Mouse (Mus musculus): ENCODE results near the gene Flt3l.
"Not testable (repeated sequence)": the region's sequence is repeated elsewhere in the genome, so short reads cannot be mapped to it uniquely, and the experiment has no call there.

Gene Flt3l

DNA sequence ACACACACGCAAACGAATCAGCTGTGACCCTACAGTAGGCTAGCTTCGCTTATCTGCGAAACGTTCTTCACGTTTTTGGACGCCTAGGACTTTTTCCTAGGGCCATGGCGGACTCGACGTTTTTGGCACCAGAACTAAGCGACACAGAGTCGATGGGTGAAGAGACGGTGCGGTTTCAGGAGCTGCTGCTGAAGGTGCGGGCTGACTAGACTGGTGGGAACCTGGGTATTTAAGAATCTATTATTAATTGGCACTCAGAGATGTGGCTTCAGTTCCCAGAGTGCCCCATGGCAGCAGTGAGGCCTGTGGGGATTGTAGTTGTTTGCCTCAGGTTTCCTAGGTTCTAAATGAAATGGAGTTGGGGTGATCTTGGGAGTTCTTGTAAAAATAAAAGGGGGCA, 20.0 kb upstream of the Flt3l start:
- no peaks in the 10 kb centered on the region for H3K27me3 ChIP-seq (ENCODE audit: control insufficient read depth, insufficient read depth, low read length, poor library complexity, severe bottlenecking)
- no peaks in the 10 kb centered on the region; the same call in 1 of the 2 replicates for H3K36me3 ChIP-seq (ENCODE audit: control insufficient read depth, insufficient read depth, low read length, poor library complexity, severe bottlenecking)
- no peak for DNase-seq (ENCODE audit: low read depth, low spot score)

DNA sequence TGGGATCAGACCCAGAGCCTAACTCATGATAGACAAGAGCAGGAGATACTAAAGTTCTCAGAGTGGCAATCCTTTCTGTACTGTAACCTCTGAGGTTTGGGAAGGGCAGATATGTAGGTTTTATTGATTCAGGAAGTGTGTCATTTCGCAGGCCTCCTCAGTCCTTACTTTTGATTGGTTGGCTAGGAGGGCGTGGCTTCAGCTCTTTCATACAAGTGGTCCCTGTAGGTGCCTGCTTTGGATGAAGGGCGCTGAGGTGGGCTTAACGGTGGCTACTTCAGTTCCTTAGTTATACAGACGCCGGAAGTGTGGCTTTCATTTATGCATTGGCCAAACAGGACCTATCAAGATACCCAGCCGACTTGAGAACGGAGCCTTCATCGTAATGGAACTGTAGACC, 19.4 kb upstream of the Flt3l start:
- no peak for DNase-seq (ENCODE audit: low read depth, low spot score)
- H3K27me3 ChIP-seq (ENCODE audit: control insufficient read depth, insufficient read depth, low read length, poor library complexity, severe bottlenecking): no peaks in the 10 kb centered on the region

DNA sequence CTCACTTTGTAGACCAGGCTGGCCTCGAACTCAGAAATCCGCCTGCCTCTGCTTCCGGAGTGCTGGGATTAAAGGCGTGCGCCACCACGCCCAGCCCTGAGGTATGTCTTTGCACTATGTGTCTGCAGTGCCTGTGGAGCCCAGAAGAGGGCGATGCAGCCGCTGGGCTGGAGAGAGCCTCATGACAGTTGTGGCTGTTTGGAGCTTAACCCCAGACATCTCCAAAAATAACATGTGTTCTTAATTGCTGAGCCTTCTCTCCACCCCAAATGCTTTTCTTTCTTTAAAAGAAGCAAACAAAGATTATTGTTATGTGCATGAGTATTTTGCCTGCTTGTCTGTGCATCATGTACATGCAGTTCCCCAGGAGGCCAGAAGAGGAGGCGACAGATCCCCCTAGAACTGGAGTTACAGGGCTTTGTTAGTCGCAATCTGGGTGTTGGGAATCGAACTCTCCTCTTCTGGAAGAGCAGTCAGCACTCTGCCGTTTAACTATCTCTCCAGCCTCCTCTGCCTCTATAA, 18.8 kb upstream of the Flt3l start:
- Histone ChIP-seq H3K27me3 (ENCODE audit: control insufficient read depth, insufficient read depth, low read length, poor library complexity, severe bottlenecking) (no peaks in the 10 kb centered on the region), H3K36me3 (ENCODE audit: control insufficient read depth, insufficient read depth, low read length, poor library complexity, severe bottlenecking) (no peaks in the 10 kb centered on the region; the same call in 1 of the 2 replicates)
- peak; percentile 64 for DNase-seq (ENCODE audit: low read depth, low spot score)

More for the DNA sequence above, 19.4 kb upstream of the Flt3l start:
- H3K36me3 ChIP-seq (ENCODE audit: control insufficient read depth, insufficient read depth, low read length, poor library complexity, severe bottlenecking): no peaks in the 10 kb centered on the region; the same call in 1 of the 2 replicates

DNA sequence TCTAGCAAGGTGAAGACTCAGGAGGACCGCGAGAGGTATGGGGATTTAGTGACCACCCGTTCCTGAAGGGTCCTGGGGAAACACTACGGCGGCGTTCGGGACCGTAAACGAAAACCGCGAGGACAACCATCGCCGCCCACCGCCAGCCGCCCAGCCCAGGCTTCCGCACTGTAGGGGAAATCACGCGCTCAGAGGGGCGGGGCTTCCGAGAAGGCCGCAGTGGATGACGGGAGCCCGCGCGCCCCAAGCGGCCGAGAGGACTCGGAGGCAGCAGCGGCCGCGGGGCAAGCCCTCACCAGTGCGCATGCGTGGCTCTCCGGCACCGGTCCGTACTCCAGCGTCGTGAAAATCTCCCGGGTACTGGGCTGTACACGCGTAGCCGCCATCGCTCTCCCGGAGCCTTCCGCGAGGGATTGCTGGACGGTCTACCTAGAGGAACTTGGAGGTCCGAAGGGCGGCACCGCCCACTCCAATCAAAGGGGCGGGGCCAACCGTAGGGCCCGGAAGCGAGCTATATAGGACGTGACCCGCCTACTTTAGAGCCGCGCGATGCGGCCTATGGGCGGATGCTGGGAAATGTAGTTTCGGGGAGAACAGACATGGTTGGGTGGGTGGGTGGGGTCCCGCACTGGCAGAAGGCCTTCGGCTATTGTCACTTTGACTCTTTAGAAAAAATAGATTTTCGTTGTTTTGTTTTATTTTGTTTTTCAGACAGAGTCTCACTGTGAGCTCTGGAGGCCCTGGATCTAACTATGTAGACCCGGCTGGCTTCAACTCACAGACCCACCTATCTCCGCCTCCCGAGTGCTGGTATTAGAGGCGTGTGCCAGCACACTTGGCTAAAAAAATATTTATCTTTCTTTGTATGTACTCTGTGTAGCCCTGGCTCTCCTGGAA, 18.1 kb upstream of the Flt3l start, which contains the start of the genes Pih1d1 and Aldh16a1:
Pih1d1 (plus strand) TSS at position 208 of the 897 bp plus-strand sequence.
Aldh16a1 (minus strand) TSS at position 489 of the 897 bp plus-strand sequence.
- Histone ChIP-seq H3K27me3 (ENCODE audit: control insufficient read depth, insufficient read depth, low read length, poor library complexity, severe bottlenecking) (no peaks in the 10 kb centered on the region), H3K36me3 (ENCODE audit: control insufficient read depth, insufficient read depth, low read length, poor library complexity, severe bottlenecking) (no peaks in the 10 kb centered on the region; the same call in 1 of the 2 replicates)
- peak; percentile 98 for DNase-seq (ENCODE audit: low read depth, low spot score)

DNA sequence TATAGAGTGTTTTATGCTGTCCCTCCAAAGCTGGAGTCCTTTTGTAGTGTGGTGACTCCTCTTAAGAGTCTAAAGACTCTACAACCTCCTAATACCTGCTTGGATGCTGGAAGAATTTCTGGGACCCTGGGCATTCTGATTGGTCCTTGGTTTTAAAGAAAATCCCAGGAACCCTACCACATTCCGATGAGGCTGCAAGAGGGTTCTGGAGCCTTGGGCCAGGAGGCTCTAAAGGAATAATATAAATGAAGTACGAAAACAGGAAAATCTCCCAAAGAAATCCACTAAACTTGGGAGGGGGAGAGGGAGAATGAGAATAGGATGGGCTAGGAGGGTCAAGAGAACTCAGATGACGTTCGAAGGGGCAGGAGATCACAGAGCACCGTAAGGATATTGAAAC, 17.4 kb upstream of the Flt3l start:
- Histone ChIP-seq H3K27me3 (ENCODE audit: control insufficient read depth, insufficient read depth, low read length, poor library complexity, severe bottlenecking) (no peaks in the 10 kb centered on the region), H3K36me3 (ENCODE audit: control insufficient read depth, insufficient read depth, low read length, poor library complexity, severe bottlenecking) (no peaks in the 10 kb centered on the region; the same call in 1 of the 2 replicates)
- DNase-seq (ENCODE audit: low read depth, low spot score): no peak

DNA sequence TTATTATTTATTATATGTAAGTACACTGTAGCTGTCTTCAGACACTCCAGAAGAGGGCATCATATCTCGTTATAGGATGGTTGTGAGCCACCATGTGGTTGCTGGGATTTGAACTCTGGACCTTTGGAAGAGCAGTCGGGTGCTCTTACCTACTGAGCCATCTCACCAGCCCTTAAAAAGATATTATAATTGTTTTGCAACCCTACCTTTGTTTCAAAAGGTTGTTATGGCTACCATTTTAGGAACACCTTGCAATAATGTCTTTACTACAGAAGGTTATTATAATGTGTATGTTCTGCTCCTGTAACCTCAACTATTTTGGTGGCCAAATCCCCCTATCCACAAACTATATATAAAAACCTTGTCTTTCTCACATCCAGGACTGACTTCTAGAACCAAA, 16.8 kb upstream of the Flt3l start:
- not testable (repeated sequence) for DNase-seq (ENCODE audit: low read depth, low spot score); H3K27me3 ChIP-seq (ENCODE audit: control insufficient read depth, insufficient read depth, low read length, poor library complexity, severe bottlenecking)

DNA sequence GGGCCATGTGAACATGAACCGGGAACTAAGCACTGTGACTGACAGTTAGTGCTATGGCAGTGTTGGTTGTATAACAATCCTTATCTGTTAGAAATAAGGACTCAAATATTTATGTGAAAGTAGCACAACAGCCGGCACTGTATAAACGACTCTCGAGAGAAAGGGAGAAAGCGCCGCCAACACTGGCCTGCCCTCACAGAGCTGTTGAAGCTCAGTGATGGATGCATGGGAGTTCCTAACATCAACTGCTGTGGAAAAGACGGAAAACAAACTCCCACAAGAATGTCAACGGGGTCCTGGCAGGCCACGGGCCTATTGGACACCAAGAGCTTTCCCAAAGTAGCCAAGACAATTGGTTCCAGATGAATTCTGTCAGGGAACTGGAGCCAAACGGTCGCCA, 15.1 kb upstream of the Flt3l start:
- Histone ChIP-seq H3K27me3 (ENCODE audit: control insufficient read depth, insufficient read depth, low read length, poor library complexity, severe bottlenecking) (no peaks in the 10 kb centered on the region), H3K36me3 (ENCODE audit: control insufficient read depth, insufficient read depth, low read length, poor library complexity, severe bottlenecking) (peaks cover 1% of the 10 kb centered on the region)
- DNase-seq (ENCODE audit: low read depth, low spot score): no peak

More for the DNA sequence above, 16.8 kb upstream of the Flt3l start:
- not testable (repeated sequence) for H3K36me3 ChIP-seq (ENCODE audit: control insufficient read depth, insufficient read depth, low read length, poor library complexity, severe bottlenecking)

DNA sequence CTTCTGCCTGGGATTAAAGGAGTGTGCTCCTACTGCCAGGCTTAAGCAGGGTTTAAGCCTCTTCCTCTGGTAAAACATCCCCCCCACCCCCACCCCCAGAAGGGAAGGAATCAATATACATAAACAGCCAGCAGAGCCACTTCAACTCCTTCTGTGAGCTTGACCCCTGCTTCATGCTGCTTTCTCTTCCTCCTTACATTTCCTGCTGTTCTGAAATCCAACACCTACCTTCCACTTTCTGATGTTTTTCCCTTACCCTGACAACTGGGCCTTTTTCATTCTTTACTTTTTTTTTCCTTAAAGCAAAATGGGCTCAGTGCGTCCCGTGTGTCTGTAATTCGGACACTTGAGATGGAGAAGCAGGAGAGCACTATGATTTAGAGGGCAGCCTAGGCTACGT, 14.1 kb upstream of the Flt3l start:
- no peak for DNase-seq (ENCODE audit: low read depth, low spot score)
- peaks cover 1% of the 10 kb centered on the region for H3K36me3 ChIP-seq (ENCODE audit: control insufficient read depth, insufficient read depth, low read length, poor library complexity, severe bottlenecking)
- no peaks in the 10 kb centered on the region for H3K27me3 ChIP-seq (ENCODE audit: control insufficient read depth, insufficient read depth, low read length, poor library complexity, severe bottlenecking)

DNA sequence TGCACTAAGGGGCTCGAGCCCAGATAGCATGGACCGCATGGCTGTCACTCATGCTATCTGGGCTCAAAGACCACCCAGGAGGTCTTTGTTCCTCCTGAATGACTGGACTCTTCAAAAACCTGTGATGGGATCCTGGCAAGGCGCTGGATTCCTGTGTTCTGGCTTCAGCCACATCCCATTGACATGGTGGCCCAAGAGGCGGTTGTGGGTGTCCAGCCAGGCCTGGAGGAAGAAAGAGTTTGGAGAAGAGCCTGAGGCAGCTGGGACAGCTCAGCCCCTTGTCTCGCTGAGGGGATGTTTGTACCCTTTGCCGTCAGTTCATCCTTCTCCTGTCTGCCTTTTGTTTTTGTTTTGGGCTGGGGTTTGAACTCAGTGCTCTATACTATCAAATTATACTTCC, 13.3 kb upstream of the Flt3l start:
- no peak for DNase-seq (ENCODE audit: low read depth, low spot score)
- H3K36me3 ChIP-seq (ENCODE audit: control insufficient read depth, insufficient read depth, low read length, poor library complexity, severe bottlenecking): peaks cover 1% of the 10 kb centered on the region
- no peaks in the 10 kb centered on the region for H3K27me3 ChIP-seq (ENCODE audit: control insufficient read depth, insufficient read depth, low read length, poor library complexity, severe bottlenecking)

DNA sequence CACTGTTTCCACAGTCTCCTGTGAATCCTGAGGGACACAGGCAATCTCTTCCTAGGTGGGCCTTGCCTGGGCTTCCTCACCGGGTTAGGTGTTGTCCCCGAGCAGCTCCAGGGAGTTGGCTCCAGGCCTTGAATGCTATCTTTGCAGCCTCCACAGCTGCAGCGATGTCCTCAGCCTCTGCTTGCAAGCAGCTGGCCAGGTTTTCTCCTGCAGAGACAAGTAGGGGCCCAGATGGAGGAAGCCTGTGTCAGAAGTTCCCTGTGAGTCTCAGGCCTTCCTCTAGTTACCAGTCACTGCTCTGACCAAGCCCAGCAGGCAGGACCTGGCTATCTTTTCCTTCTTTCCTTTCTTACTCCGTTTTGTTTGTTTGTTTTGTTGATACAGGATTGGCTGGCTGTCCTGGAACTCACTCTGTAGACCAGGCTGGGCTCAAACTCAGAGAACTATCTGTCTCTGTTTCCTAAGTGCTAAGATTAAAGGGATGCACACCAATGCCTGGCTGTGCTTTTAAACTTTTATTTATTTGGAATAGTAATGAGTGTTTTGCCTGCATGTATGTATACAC, 12.4 kb upstream of the Flt3l start:
- Histone ChIP-seq H3K36me3 (ENCODE audit: control insufficient read depth, insufficient read depth, low read length, poor library complexity, severe bottlenecking) (peaks cover 1% of the 10 kb centered on the region), H3K27me3 (ENCODE audit: control insufficient read depth, insufficient read depth, low read length, poor library complexity, severe bottlenecking) (no peaks in the 10 kb centered on the region)
- no peak for DNase-seq (ENCODE audit: low read depth, low spot score)

DNA sequence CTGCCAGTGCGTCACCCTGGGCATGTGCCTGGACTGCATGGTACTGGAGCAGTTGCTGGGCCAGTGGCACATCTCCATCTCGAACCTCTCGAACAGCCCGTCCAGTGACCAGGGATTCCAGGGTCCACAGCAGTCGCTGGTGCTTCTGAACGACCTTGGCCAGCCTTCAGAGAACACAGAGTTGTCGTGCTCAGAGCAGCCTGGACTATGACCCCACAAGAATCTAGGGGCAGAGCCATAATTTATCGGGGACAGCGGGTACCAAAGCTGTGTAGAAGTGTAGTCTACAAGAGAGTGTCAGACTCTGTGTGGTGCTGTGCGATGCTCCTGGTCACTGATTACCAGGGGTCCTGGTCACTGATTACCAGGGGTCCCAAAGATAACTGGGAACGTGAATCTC, 11.7 kb upstream of the Flt3l start:
- Histone ChIP-seq H3K36me3 (ENCODE audit: control insufficient read depth, insufficient read depth, low read length, poor library complexity, severe bottlenecking) (peaks cover 1% of the 10 kb centered on the region), H3K27me3 (ENCODE audit: control insufficient read depth, insufficient read depth, low read length, poor library complexity, severe bottlenecking) (no peaks in the 10 kb centered on the region)
- no peak for DNase-seq (ENCODE audit: low read depth, low spot score)

DNA sequence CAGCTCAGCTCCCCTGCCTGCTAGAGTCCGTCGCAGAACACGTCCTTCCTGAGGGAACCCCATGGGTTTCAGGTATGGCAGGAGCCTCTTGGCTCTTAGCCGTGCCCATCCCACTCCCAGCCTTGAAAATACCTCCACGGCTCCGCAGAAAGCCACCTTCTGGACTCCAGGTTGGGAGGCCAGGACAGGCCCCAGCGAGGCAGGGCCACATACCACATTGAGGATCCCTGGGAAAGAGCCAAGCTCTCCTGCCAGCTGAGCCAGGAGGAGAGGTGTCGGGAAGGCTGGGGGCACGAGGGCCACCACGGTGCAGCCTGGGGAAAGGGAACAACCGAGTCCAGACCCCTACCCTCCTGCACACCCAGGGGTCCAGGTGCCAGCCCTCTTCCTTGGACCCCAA, 11.0 kb upstream of the Flt3l start:
- H3K27me3 ChIP-seq (ENCODE audit: control insufficient read depth, insufficient read depth, low read length, poor library complexity, severe bottlenecking): no peaks in the 10 kb centered on the region
- DNase-seq (ENCODE audit: low read depth, low spot score): no peak
- peaks cover 1% of the 10 kb centered on the region for H3K36me3 ChIP-seq (ENCODE audit: control insufficient read depth, insufficient read depth, low read length, poor library complexity, severe bottlenecking)

DNA sequence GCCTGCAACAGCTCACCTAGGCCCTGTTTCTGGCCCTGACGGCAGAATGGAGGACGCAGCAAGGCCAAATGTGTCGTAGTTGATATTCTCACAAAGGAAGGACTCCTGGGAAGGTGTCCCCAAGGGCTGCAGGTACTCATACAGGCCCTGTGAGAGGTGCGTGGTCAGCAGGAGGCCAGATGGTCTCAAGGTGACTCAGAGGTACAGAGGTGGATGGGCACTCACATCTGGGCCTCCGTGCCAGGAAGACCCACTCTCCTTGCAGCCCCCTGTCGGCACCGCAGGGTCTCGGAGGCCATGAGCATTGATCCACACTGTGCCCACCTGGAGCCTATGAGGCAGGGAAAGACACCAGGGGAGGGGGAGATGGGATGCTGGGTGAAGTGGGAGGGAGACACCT, 9.2 kb upstream of the Flt3l start:
- no peak for DNase-seq (ENCODE audit: low read depth, low spot score)
- no peaks in the 10 kb centered on the region for H3K27me3 ChIP-seq (ENCODE audit: control insufficient read depth, insufficient read depth, low read length, poor library complexity, severe bottlenecking)

DNA sequence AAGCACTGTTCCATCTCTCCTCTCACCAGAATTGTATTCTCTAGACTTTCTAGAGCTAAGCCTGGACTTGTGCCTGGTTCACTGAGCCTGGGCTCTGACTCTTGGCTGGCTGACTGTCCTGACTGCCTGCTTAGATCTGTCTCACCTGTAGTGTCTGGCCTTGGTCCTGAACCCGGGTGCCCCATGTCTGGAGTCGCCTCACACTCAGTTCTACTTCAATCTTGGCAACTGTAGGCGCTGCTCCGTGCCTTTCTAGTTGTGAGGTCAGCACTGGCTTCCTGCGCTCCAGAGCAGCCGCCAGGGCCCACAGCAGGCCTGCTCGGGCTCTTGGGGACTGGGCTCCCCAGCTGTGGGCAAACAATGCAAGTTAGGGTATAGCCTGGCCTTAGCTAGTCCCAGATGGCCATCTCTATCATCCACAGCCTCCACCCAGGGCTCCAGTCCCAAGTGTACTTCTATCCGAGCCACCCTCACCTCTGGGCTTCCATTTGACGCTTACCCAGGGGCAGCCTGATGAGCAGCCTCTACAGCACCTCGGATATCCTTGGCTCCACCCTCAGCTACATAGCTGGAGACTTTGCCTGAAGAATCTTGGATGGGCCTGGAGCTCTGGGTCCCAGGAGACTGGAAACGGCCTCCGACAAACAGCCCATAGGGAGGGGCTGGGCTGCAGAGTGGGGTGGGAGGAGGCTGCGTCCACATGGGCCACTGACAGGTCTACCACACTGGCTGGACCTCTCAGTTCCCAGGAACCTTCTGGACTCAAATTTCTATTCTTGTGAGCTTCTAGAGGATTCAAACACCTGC, 8.3 kb upstream of the Flt3l start:
- no peaks in the 10 kb centered on the region for H3K27me3 ChIP-seq (ENCODE audit: control insufficient read depth, insufficient read depth, low read length, poor library complexity, severe bottlenecking)
- no peak for DNase-seq (ENCODE audit: low read depth, low spot score)
- peaks cover 3% of the 10 kb centered on the region for H3K36me3 ChIP-seq (ENCODE audit: control insufficient read depth, insufficient read depth, low read length, poor library complexity, severe bottlenecking)

More for the DNA sequence above, 9.2 kb upstream of the Flt3l start:
- peaks cover 3% of the 10 kb centered on the region for H3K36me3 ChIP-seq (ENCODE audit: control insufficient read depth, insufficient read depth, low read length, poor library complexity, severe bottlenecking)
